Mouse (Mus musculus) cerebellum, postnatal 14 days (tissue): Measurements from ENCODE around the gene Uqcrq.
A peak's percentile ranks its signal among the peaks of the same experiment; 100 is the strongest.
"Not testable (repeated sequence)": the region's sequence is repeated elsewhere in the genome, so short reads cannot be mapped to it uniquely, and the experiment has no call there.

ENCODE experiments used
- DNase-seq, 2 experiments: peaks; one replicate each; pipeline ENCODE4 v3.0.0; 2021; ENCODE audit warnings: mixed read lengths in 2 of 2

The Uqcrq gene

GRCm38 (mm10) chr11:53451361-53451760, 20.7 kb upstream of the Uqcrq start:
- DNase-seq: no peak

GRCm38 (mm10) chr11:53450070-53450705, 19.6 kb upstream of the Uqcrq start:
- DNase-seq: peak in 1 of 2 experiments; percentile 42

- peak; percentile 96 to 98 for DNase-seq
Observed at GRCm38 (mm10) chr11:53448529-53448928, 17.9 kb upstream of the Uqcrq start.

GRCm38 (mm10) chr11:53447996-53448395, 17.4 kb upstream of the Uqcrq start:
- DNase-seq: no peak

- DNase-seq: no peak
Observed at GRCm38 (mm10) chr11:53446183-53446582, 15.6 kb upstream of the Uqcrq start.

GRCm38 (mm10) chr11:53445562-53445961, 14.9 kb upstream of the Uqcrq start:
- no peak for DNase-seq

GRCm38 (mm10) chr11:53443861-53444260, 13.2 kb upstream of the Uqcrq start:
- DNase-seq: peak; percentile 56 to 65

GRCm38 (mm10) chr11:53441921-53442320, 11.3 kb upstream of the Uqcrq start:
- no peak for DNase-seq

GRCm38 (mm10) chr11:53436338-53436737, 5.7 kb upstream of the Uqcrq start:
- no peak for DNase-seq

- DNase-seq: no peak
Observed at GRCm38 (mm10) chr11:53435504-53435903, 4.9 kb upstream of the Uqcrq start.

GRCm38 (mm10) chr11:53433057-53433456, 2.4 kb upstream of the Uqcrq start:
- DNase-seq: no peak

- DNase-seq: peak in 1 of 2 experiments; percentile 33
Observed at GRCm38 (mm10) chr11:53431347-53432056, 871 bp upstream of the Uqcrq start.

- DNase-seq: no peak
Observed at GRCm38 (mm10) chr11:53430300-53430669, 346 bp downstream of the Uqcrq start.

- DNase-seq: no peak
Observed at GRCm38 (mm10) chr11:53429182-53429581, 1.4 kb downstream of the Uqcrq start.

GRCm38 (mm10) chr11:53428716-53429057, 1.9 kb downstream of the Uqcrq start:
- no peak for DNase-seq

GRCm38 (mm10) chr11:53427993-53428715, 2.5 kb downstream of the Uqcrq start:
- no peak for DNase-seq

- DNase-seq: not testable (repeated sequence)
Observed at GRCm38 (mm10) chr11:53426914-53427313, 3.7 kb downstream of the Uqcrq start.

GRCm38 (mm10) chr11:53425711-53426255, 4.8 kb downstream of the Uqcrq start:
- peak; percentile 29 to 50 for DNase-seq

GRCm38 (mm10) chr11:53425251-53425650, 5.4 kb downstream of the Uqcrq start:
- no peak for DNase-seq

GRCm38 (mm10) chr11:53424826-53425225, 5.8 kb downstream of the Uqcrq start:
- peak in 1 of 2 experiments; percentile 43 for DNase-seq

GRCm38 (mm10) chr11:53423036-53423435, 7.6 kb downstream of the Uqcrq start, which contains the start of gene Leap2:
Gene Leap2 (minus strand): TSS chr11:53423170.
- no peak for DNase-seq

- no peak for DNase-seq
Observed at GRCm38 (mm10) chr11:53418048-53418447, 12.6 kb downstream of the Uqcrq start.

GRCm38 (mm10) chr11:53413871-53414270, 16.8 kb downstream of the Uqcrq start:
- DNase-seq: no peak
